Mouse (Mus musculus) kidney, postnatal 4 days (tissue): ENCODE data around the gene Mamdc4.

ENCODE experiments used
- DNase-seq, 2 experiments: peaks; one replicate each; pipeline ENCODE4 v3.0.0; 2021; ENCODE audit warnings: mixed read lengths in 2 of 2

The Mamdc4 gene

GRCm38 (mm10) chr2:25582466-25583119 is 7.9 kb upstream of the Mamdc4 start:
- peak; percentile 56 to 62 for DNase-seq

- DNase-seq: peak in 1 of 2 experiments; percentile 45
Measured at GRCm38 (mm10) chr2:25581901-25582301, 7.3 kb upstream of the Mamdc4 start.

- DNase-seq: peak; percentile 63 to 75
Measured at GRCm38 (mm10) chr2:25581294-25581864, 6.7 kb upstream of the Mamdc4 start, which contains the start of gene Ajm1. Gene Ajm1 (minus strand): TSS chr2:25581757.

- no peak for DNase-seq
Measured at GRCm38 (mm10) chr2:25580621-25581101, 6.0 kb upstream of the Mamdc4 start.

- peak; percentile 67 to 72 for DNase-seq
Measured at GRCm38 (mm10) chr2:25579737-25580460, 5.3 kb upstream of the Mamdc4 start.

- DNase-seq: peak; percentile 31 to 51
Measured at GRCm38 (mm10) chr2:25578796-25579736, 4.4 kb upstream of the Mamdc4 start.

- peak; percentile 56 to 66 for DNase-seq
Measured at GRCm38 (mm10) chr2:25577951-25578795, 3.5 kb upstream of the Mamdc4 start.

- peak in 1 of 2 experiments; percentile 31 for DNase-seq
Measured at GRCm38 (mm10) chr2:25576965-25577891, 2.6 kb upstream of the Mamdc4 start.

GRCm38 (mm10) chr2:25576028-25576850 is 1.6 kb upstream of the Mamdc4 start:
- DNase-seq: no peak

GRCm38 (mm10) chr2:25575432-25576027 is 885 bp upstream of the Mamdc4 start:
- DNase-seq: peak; percentile 49 to 68

GRCm38 (mm10) chr2:25574136-25574535 is 509 bp downstream of the Mamdc4 start:
- DNase-seq: no peak

- DNase-seq: no peak
Measured at GRCm38 (mm10) chr2:25573068-25573467, 1.6 kb downstream of the Mamdc4 start.

- DNase-seq: no peak
Measured at GRCm38 (mm10) chr2:25571221-25571620, 3.4 kb downstream of the Mamdc4 start.

- no peak for DNase-seq
Measured at GRCm38 (mm10) chr2:25569323-25569722, 5.3 kb downstream of the Mamdc4 start.

GRCm38 (mm10) chr2:25568473-25569019 is 6.1 kb downstream of the Mamdc4 start:
- no peak for DNase-seq

- DNase-seq: peak; percentile 42 to 58
Measured at GRCm38 (mm10) chr2:25566558-25566957, 8.1 kb downstream of the Mamdc4 start.

GRCm38 (mm10) chr2:25565741-25566140 is 8.9 kb downstream of the Mamdc4 start:
- DNase-seq: no peak

- DNase-seq: no peak
Measured at GRCm38 (mm10) chr2:25561946-25562345, 12.7 kb downstream of the Mamdc4 start.

GRCm38 (mm10) chr2:25560551-25560950 is 14.1 kb downstream of the Mamdc4 start:
- no peak for DNase-seq
